Mouse (Mus musculus) megakaryocyte, embryonic 14.5 days (primary cell): ENCODE results near the gene Irak3.

Experiments
- FLI1 ChIP-seq: IDR thresholded peaks from 2 replicates; pipeline ENCODE4 v1.6.1; 2012; ENCODE audit warnings: low read length, inconsistent platforms, mixed read lengths
- GATA1 ChIP-seq: IDR thresholded peaks from 3 replicates; pipeline ENCODE4 v1.6.1; 2012; ENCODE audit warnings: mixed read lengths, low read length, inconsistent platforms, borderline replicate concordance

GRCm38 (mm10) chr10:120209539-120209925, 7.6 kb upstream of the Irak3 start:
- no peak for TF ChIP-seq GATA1
- no peak for TF ChIP-seq FLI1
